Mouse (Mus musculus): ENCODE data around the gene Zfp995. TPM values are rescaled to one million over a fixed set of nuclear protein-coding genes. Genes with fewer than 3 reads are reported as not detected.
A peak's percentile ranks its signal among the peaks of the same experiment; 100 is the strongest.
"Not testable (repeated sequence)": the region's sequence is repeated elsewhere in the genome, so short reads cannot be mapped to it uniquely, and the experiment has no call there.

The Zfp995 gene
- polyA plus RNA-seq (2015; fragmentation: Nextera tagmentation; extraction: Ambion mirVana) = 6.9 and 7.6 TPM in 2 replicates

GRCm38 (mm10) chr17:21909456-21910052 lies at the start of gene Zfp995:
Zfp995 (minus strand) TSS chr17:21909926.
- H3K27me3 ChIP-seq, H3K4me1 ChIP-seq, H3K36me3 ChIP-seq, H3K9me3 ChIP-seq: not testable (repeated sequence)
- WGBS = 0% methylated on average over 24 of the region's 24 CpGs
- peak within 1 kb of the TSS; percentile 71 for H3K4me3 ChIP-seq
- peak within 1 kb of the TSS; percentile 86 for H3K9ac ChIP-seq
- H3K27ac ChIP-seq = peak within 1 kb of the TSS; percentile 15; the same call in 1 of the 2 replicates
- peak; percentile 98 for ATAC-seq (ENCODE audit: low FRiP score, low read depth)
- peak within 1 kb of the TSS; percentile 72 for H3K4me2 ChIP-seq (replicated peaks)

- peak; percentile 62; the same call in 1 of the 2 replicates for ATAC-seq (ENCODE audit: low FRiP score, low read depth)
- peak overlapping the region; percentile 72 for H3K4me2 ChIP-seq (replicated peaks)
Observed at GRCm38 (mm10) chr17:21909039-21909438, 687 bp downstream of the Zfp995 start.

GRCm38 (mm10) chr17:21871256-21871655 lies 38.5 kb downstream of the Zfp995 start:
- H3K4me1 ChIP-seq = no peaks in the 10 kb centered on the region
- peaks cover 2% of the 10 kb centered on the region; the same call in 1 of the 2 replicates for H3K9me3 ChIP-seq
- H3K27me3 ChIP-seq = no peaks in the 10 kb centered on the region
- ATAC-seq (ENCODE audit: low FRiP score, low read depth) = no peak
- H3K36me3 ChIP-seq = no peaks in the 10 kb centered on the region
- no peak overlapping the region for H3K4me3 ChIP-seq
- no peak overlapping the region for H3K9ac ChIP-seq
- no peak overlapping the region for H3K4me2 ChIP-seq (replicated peaks)
- WGBS = 100% methylated on average over 1 of the region's 1 CpGs
- H3K27ac ChIP-seq = no peak overlapping the region

More at GRCm38 (mm10) chr17:21909039-21909438, 687 bp downstream of the Zfp995 start:
- Histone ChIP-seq H3K4me1 (0 out of 2 replicates have a peak, but pooled peaks cover 2% of the 10 kb centered on the region), H3K27ac (no peak overlapping the region), H3K36me3 (peaks cover 3% of the 10 kb centered on the region; the same call in 1 of the 2 replicates), H3K9ac (peak overlapping the region; percentile 86), H3K27me3 (no peaks in the 10 kb centered on the region), H3K4me3 (peak overlapping the region; percentile 71), H3K9me3 (no peaks in the 10 kb centered on the region)
- WGBS = 9% methylated on average over 3 of the region's 3 CpGs

GRCm38 (mm10) chr17:21846322-21846582 lies 63.5 kb downstream of the Zfp995 start:
- H3K9me3 ChIP-seq; H3K4me1 ChIP-seq; ATAC-seq (ENCODE audit: low FRiP score, low read depth); H3K9ac ChIP-seq; H3K4me2 ChIP-seq (replicated peaks); H3K27ac ChIP-seq; H3K27me3 ChIP-seq; H3K36me3 ChIP-seq; H3K4me3 ChIP-seq: not testable (repeated sequence)
- 89% methylated on average over 8 of the region's 8 CpGs for whole genome bisulfite sequencing

- H3K9ac ChIP-seq = peak within 1 kb of the TSS; percentile 79
- no peaks in the 10 kb centered on the region for H3K9me3 ChIP-seq
- H3K27me3 ChIP-seq = no peaks in the 10 kb centered on the region
- peak; percentile 99 for ATAC-seq (ENCODE audit: low FRiP score, low read depth)
- H3K36me3 ChIP-seq = no peaks in the 10 kb centered on the region
- peak within 1 kb of the TSS; percentile 63 for H3K4me3 ChIP-seq
- 3% methylated on average over 22 of the region's 22 CpGs for WGBS
- 0 out of 2 replicates have a peak, but pooled peaks cover 6% of the 10 kb centered on the region for H3K4me1 ChIP-seq
- H3K4me2 ChIP-seq (replicated peaks) = peak within 1 kb of the TSS; percentile 60
- H3K27ac ChIP-seq = peak within 1 kb of the TSS; percentile 75; the same call in 1 of the 2 replicates
Observed at GRCm38 (mm10) chr17:21845545-21846321, 64.0 kb downstream of the Zfp995 start, which contains the start of gene Zfp820. Zfp820 (minus strand) TSS chr17:21845772.

GRCm38 (mm10) chr17:21838510-21838909 lies 71.2 kb downstream of the Zfp995 start:
- H3K36me3 ChIP-seq = peaks cover 8% of the 10 kb centered on the region; the same call in 1 of the 2 replicates
- no peak overlapping the region for H3K4me3 ChIP-seq
- H3K9ac ChIP-seq = no peak overlapping the region
- H3K27me3 ChIP-seq = no peaks in the 10 kb centered on the region
- no peak for ATAC-seq (ENCODE audit: low FRiP score, low read depth)
- no peak overlapping the region for H3K4me2 ChIP-seq (replicated peaks)
- H3K4me1 ChIP-seq = no peaks in the 10 kb centered on the region
- H3K9me3 ChIP-seq = no peaks in the 10 kb centered on the region
- 53% methylated on average over 2 of the region's 2 CpGs for WGBS
- no peak overlapping the region for H3K27ac ChIP-seq

Other genes starting within 250 kb of the Zfp995 start
- gene Gm10226, start 218.1 kb downstream of the Zfp995 start, polyA plus RNA-seq (2015; fragmentation: Nextera tagmentation; extraction: Ambion mirVana) = 7.6 and 8.0 TPM in 2 replicates
- 16.1 and 17.4 TPM in 2 replicates for gene Zfp760, start 202.2 kb downstream of the Zfp995 start, polyA plus RNA-seq (2015; fragmentation: Nextera tagmentation; extraction: Ambion mirVana)
- 7.5 and 8.5 TPM in 2 replicates for gene Zfp229, start 179.1 kb downstream of the Zfp995 start, polyA plus RNA-seq (2015; fragmentation: Nextera tagmentation; extraction: Ambion mirVana)
- gene Zfp820, start 64.2 kb downstream of the Zfp995 start, polyA plus RNA-seq (2015; fragmentation: Nextera tagmentation; extraction: Ambion mirVana) = 7.1 and 7.7 TPM in 2 replicates
- 25.6 and 27.1 TPM in 2 replicates for gene Zfp942, start 52.5 kb upstream of the Zfp995 start, polyA plus RNA-seq (2015; fragmentation: Nextera tagmentation; extraction: Ambion mirVana)
- 17.6 and 20.7 TPM in 2 replicates for gene Zfp943, start 52.6 kb upstream of the Zfp995 start, polyA plus RNA-seq (2015; fragmentation: Nextera tagmentation; extraction: Ambion mirVana)

All from limb, embryonic 13.5 days (tissue).